Mouse (Mus musculus) cerebellum, adult 2 months (tissue): ENCODE measurements around the gene Idh3g.

Experiments used
- CTCF ChIP-seq: fragments of 200-500 bp; IDR thresholded peaks from 2 replicates; pipeline ENCODE4 v1.5.1; 2011; ENCODE audit warnings: low read depth, mild to moderate bottlenecking, control low read depth, low read length, moderate library complexity, borderline replicate concordance; ENCODE audit not compliant: insufficient read depth
- POLR2A ChIP-seq: fragments of 200-500 bp; IDR thresholded peaks from 2 replicates; pipeline ENCODE4 v1.6.1; 2011; ENCODE audit warnings: low read length, control low read depth, borderline replicate concordance; ENCODE audit not compliant: insufficient read depth

- no peak for TF ChIP-seq POLR2A
- TF ChIP-seq CTCF, result no peak
Observed at GRCm38 (mm10) chrX:73788501-73788900, 1.8 kb upstream of the Idh3g start.
